16 mouse cellular contexts compared by ENCODE assay signal in genomic region chr9:31346575-31347080, GRCm38 (mm10). TPM values are rescaled to one million over a fixed set of nuclear protein-coding genes. Genes with fewer than 3 reads are reported as not detected.
DNase-seq lines count a peak whose midpoint lies in the region; ATAC-seq and TF ChIP-seq lines count a peak whose summit lies in the region.
"Had no signal": no experiment of that assay in that cellular context is flagged by ENCODE, and none has a peak within 500 bp of the region (broad histone marks: within the 10 kb centered on the region; RNA-seq: fewer than 3 reads in every experiment).

No protein-coding gene starts in this region.

- H3K79me2 ChIP-seq in heart, adult 2 months (replicated peaks; ENCODE audit: control insufficient read depth, insufficient read depth, low read length): no peaks in the 10 kb centered on the region

- H3K27ac ChIP-seq in heart, adult 2 months: no peak overlapping the region
- H3K27ac ChIP-seq in kidney, postnatal 0 days: no peak overlapping the region
- H3K27ac ChIP-seq in kidney, embryonic 14.5 days (ENCODE audit: low read depth, low read length): no peak overlapping the region
- H3K27ac ChIP-seq: embryonic facial prominence, embryonic 13.5 days; hindbrain, embryonic 15.5 days; limb, embryonic 15.5 days; midbrain, embryonic 10.5 days; neural tube, embryonic 12.5 days had no signal

- no peak for TF ChIP-seq POLR2A in heart, adult 2 months (IDR thresholded peaks at IDR 0.05; ENCODE audit: insufficient read depth, low read depth, low read length)

- no peak for DNase-seq in heart, adult 2 months
- DNase-seq in heart, adult 8-10 months (ENCODE audit: low spot score): no peak
- DNase-seq in kidney, postnatal 0 days (ENCODE audit: low spot score): peak; percentile 18
- peak; percentile 27 for DNase-seq in kidney, postnatal 14 days
- DNase-seq in lung, postnatal 4 days: peak; percentile 19 to 55
- no peak for DNase-seq in testis, postnatal 14 days (ENCODE audit: low spot score)
- DNase-seq: cerebellum, postnatal 36 days; spleen, adult 18-20 months; thymus, adult 2 months had no signal

- no peaks in the 10 kb centered on the region for H3K9me3 ChIP-seq in kidney, postnatal 0 days (replicated peaks; ENCODE audit: low read length)
- no peaks in the 10 kb centered on the region for H3K9me3 ChIP-seq in kidney, embryonic 14.5 days (ENCODE audit: control insufficient read depth, low read length)
- H3K9me3 ChIP-seq: embryonic facial prominence, embryonic 13.5 days; hindbrain, embryonic 15.5 days; limb, embryonic 15.5 days; midbrain, embryonic 10.5 days; neural tube, embryonic 12.5 days had no signal

- TF ChIP-seq EP300 in heart, adult 2 months (IDR thresholded peaks at IDR 0.05; ENCODE audit: insufficient read depth, low read depth, low read length): no peak

- peaks cover 3% of the 10 kb centered on the region for H3K4me1 ChIP-seq in heart, adult 2 months (ENCODE audit: control insufficient read depth, insufficient read depth, low read length)
- no peaks in the 10 kb centered on the region for H3K4me1 ChIP-seq in kidney, postnatal 0 days (replicated peaks; ENCODE audit: insufficient read depth, low read length)
- no peaks in the 10 kb centered on the region for H3K4me1 ChIP-seq in kidney, embryonic 14.5 days (ENCODE audit: control insufficient read depth, insufficient read depth, low read length)

- H3K27me3 ChIP-seq in heart, adult 2 months (ENCODE audit: control insufficient read depth, insufficient read depth, low read length): no peaks in the 10 kb centered on the region
- no peaks in the 10 kb centered on the region for H3K27me3 ChIP-seq in kidney, postnatal 0 days (ENCODE audit: insufficient read depth, low read length)
- no peaks in the 10 kb centered on the region for H3K27me3 ChIP-seq in kidney, embryonic 14.5 days (ENCODE audit: control insufficient read depth, insufficient read depth, low read length)
- H3K27me3 ChIP-seq: embryonic facial prominence, embryonic 13.5 days; hindbrain, embryonic 15.5 days; limb, embryonic 15.5 days; neural tube, embryonic 12.5 days had no signal

- no peak overlapping the region for H3K4me3 ChIP-seq in heart, adult 2 months
- H3K4me3 ChIP-seq in kidney, postnatal 0 days (replicated peaks; ENCODE audit: low read depth, low read length): no peak overlapping the region
- no peak overlapping the region for H3K4me3 ChIP-seq in kidney, embryonic 14.5 days (ENCODE audit: low read length)
- H3K4me3 ChIP-seq: embryonic facial prominence, embryonic 13.5 days; hindbrain, embryonic 15.5 days; limb, embryonic 15.5 days; midbrain, embryonic 10.5 days; neural tube, embryonic 12.5 days had no signal

- intact Hi-C loops in heart, adult 2 months (cut with DNase I): loop anchor here (5.0 kb wide), 1 partner anchor 139 kb away; no protein-coding TSS in a partner anchor

- WGBS in heart, adult 2 months: 58% methylated on average over 15 of the region's 15 CpGs
- 66% methylated on average over 15 of the region's 15 CpGs for WGBS in kidney, postnatal 0 days
- WGBS in kidney, embryonic 14.5 days: 70% methylated on average over 15 of the region's 15 CpGs

- no peak overlapping the region for H3K9ac ChIP-seq in heart, adult 2 months (ENCODE audit: low read depth, low read length)
- no peak overlapping the region for H3K9ac ChIP-seq in kidney, postnatal 0 days (ENCODE audit: low read depth, low read length)
- H3K9ac ChIP-seq in kidney, embryonic 14.5 days (ENCODE audit: low read depth, low read length): no peak overlapping the region
- H3K9ac ChIP-seq: embryonic facial prominence, embryonic 13.5 days; hindbrain, embryonic 15.5 days; limb, embryonic 15.5 days; neural tube, embryonic 12.5 days had no signal

- no peak for ATAC-seq in kidney, postnatal 0 days (replicated peaks; ENCODE audit: low FRiP score, low read depth)
- ATAC-seq in kidney, embryonic 14.5 days (ENCODE audit: low FRiP score, low TSS enrichment): no peak
- ATAC-seq: forebrain, embryonic 16.5 days had no signal

- no peaks in the 10 kb centered on the region for H3K36me3 ChIP-seq in heart, adult 2 months (ENCODE audit: control insufficient read depth, insufficient read depth, low read length)
- H3K36me3 ChIP-seq in kidney, postnatal 0 days (ENCODE audit: insufficient read depth, low read length): no peaks in the 10 kb centered on the region
- H3K36me3 ChIP-seq in kidney, embryonic 14.5 days (ENCODE audit: control insufficient read depth, insufficient read depth, low read length): no peaks in the 10 kb centered on the region; the same call in 1 of the 2 replicates

- no peak overlapping the region for H3K4me2 ChIP-seq in kidney, postnatal 0 days (ENCODE audit: low read length)
- no peak overlapping the region for H3K4me2 ChIP-seq in kidney, embryonic 14.5 days (replicated peaks; ENCODE audit: low read depth, low read length)
- H3K4me2 ChIP-seq: embryonic facial prominence, embryonic 13.5 days; hindbrain, embryonic 15.5 days; limb, embryonic 15.5 days; neural tube, embryonic 12.5 days had no signal

- peak; percentile 10 for TF ChIP-seq CTCF in heart, adult 2 months (IDR thresholded peaks at IDR 0.05)
- no peak; the same call in 1 of the 2 replicates for TF ChIP-seq CTCF in kidney, postnatal 0 days (IDR thresholded peaks at IDR 0.05; ENCODE audit: low read depth)

RNA-seq across cellular contexts. Expression of gene Nfrkb, which starts 39.4 kb away (rescaled TPM):
- 1 to 10 TPM; 8.9 to 9.1 TPM for total RNA-seq in heart, adult 2 months (2021)
- polyA plus RNA-seq in heart, adult 2 months (2012; rRNA removed): 9.9 and 12.5 TPM in 2 replicates
- 10 to 100 TPM in 1 of 4 experiments, 1 to 10 TPM in 3; 8.0 to 12.1 (median 9.0) TPM for total RNA-seq in heart, adult 8-10 months (2022)
- 14.4 and 18.2 TPM in 2 replicates for polyA plus RNA-seq in kidney, postnatal 0 days (2015; fragmentation: Nextera tagmentation; extraction: Ambion mirVana)
- 33.3 and 34.5 TPM in 2 replicates for polyA plus RNA-seq in kidney, embryonic 14.5 days (2014; fragmentation: Nextera tagmentation; extraction: Ambion mirVana)

Comparison
In these comparisons a context has a peak if more than half of its experiments do, and no peak if none do; other contexts are left out.
1. DNase-seq: peak in kidney, postnatal 0 days (single experiment), kidney, postnatal 14 days (single experiment) and lung, postnatal 4 days (2 of 2); none in heart, adult 2 months (0 of 2), heart, adult 8-10 months (single experiment) and testis, postnatal 14 days (single experiment).